Mouse (Mus musculus) bone marrow, adult 2 months (tissue): ENCODE measurements at regions not wholly inside any gene's neighbourhood (a gene's known extent, or its start where the extent isn't known, plus 50 kb on each side); places are given as distances from the start of the nearest gene placed in this dataset.

Experiments
- H3K27ac ChIP-seq: fragments of 200-500 bp; 2 replicates; pipeline ENCODE4 v1.5.1; 2012; ENCODE audit warnings: low read depth, mild to moderate bottlenecking, control low read depth, inconsistent platforms, low read length; ENCODE audit not compliant: control insufficient read depth, poor library complexity, insufficient read depth
- H3K4me1 ChIP-seq: fragments of 200-500 bp; 2 replicates; pipeline ENCODE4 v1.6.1; 2011; ENCODE audit warnings: low read length; ENCODE audit not compliant: control insufficient read depth, insufficient read depth
- H3K4me3 ChIP-seq: fragments of 200-500 bp; replicated peaks from 2 replicates; pipeline ENCODE3; 2011; ENCODE audit warnings: mild to moderate bottlenecking, low read depth, low read length, control low read depth; ENCODE audit not compliant: control insufficient read depth
- CTCF ChIP-seq: fragments of 200-500 bp; IDR thresholded peaks from 2 replicates; pipeline ENCODE4 v1.5.1; 2011; ENCODE audit warnings: low read length, control low read depth; ENCODE audit not compliant: control insufficient read depth, insufficient read depth
- POLR2A ChIP-seq: fragments of 200-500 bp; IDR thresholded peaks from 2 replicates; pipeline ENCODE4 v1.6.1; 2011; ENCODE audit warnings: low read depth, mild to moderate bottlenecking, control low read depth, low read length, borderline replicate concordance; ENCODE audit not compliant: control insufficient read depth
- WGBS: fragments of 180-500 bp; shearing (Covaris S2); methylation state at CpG from one replicate; pipeline ENCODE4 v1.1.7; 2018; 5-methylcytosine and 5-hydroxymethylcytosine counted together

DNA sequence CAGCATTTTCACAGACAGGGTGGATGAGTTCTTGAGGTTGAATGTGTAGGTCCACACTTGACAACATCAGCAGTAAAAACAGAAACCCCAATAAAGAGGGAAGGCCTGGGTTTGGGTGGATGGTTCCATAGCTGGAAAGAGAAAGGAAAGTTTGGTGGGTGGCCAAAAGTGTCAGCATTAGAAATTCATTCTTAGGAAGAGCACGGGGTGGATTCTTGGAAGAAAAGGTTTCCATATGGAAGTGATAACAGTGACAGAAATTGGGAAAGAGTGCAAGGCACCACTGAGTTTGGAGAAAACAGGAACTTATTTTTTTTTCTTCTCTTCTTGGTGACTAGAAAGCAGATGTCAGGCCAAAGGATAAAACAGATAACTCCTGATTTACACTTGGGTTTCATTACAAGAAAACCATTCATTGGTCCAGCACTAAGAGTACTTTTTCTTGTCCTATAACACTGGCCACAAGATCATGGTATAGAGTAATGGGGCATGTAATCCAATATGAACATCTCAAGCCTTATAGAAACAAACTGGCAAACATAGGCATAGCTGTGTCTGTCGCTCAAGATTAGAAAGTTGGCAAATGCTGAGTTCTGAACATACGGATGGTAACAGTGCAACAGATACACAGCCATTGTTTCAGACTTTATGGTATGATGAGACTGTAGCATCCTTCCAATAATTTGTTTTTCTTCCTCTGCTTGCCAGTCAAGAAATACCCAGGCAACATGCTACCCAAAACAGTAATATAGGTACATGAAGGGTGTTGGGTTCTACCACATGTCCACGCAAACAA is 209.7 kb upstream of the Pard3b start:
- TF ChIP-seq POLR2A: no peak
- TF ChIP-seq CTCF: no peak
- Histone ChIP-seq H3K4me3 (no peak overlapping the region), H3K4me1 (no peaks in the 10 kb centered on the region), H3K27ac (no peak overlapping the region)
- WGBS: 77% methylated on average over 4 of the region's 4 CpGs

DNA sequence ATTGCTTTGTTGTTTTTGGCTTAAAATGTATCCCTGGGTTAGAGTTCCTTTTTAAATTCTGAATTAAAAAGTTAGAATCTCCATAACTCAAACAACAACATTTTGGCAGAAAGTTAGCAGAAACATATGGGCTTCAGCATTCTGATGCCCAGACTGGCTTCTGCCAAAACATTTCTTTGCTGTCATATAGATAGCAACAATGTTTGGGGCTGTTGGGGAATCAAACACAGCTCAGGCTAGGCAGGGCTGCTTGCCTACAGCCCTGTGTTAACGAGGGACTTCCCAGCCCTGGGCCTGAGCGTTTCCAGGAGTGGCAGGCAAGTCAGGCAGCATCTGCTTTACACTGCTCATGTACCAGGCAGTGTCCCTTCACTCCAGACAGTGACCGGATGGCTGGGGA is 201.0 kb upstream of the Pard3b start:
- Histone ChIP-seq H3K27ac (no peak overlapping the region), H3K4me3 (no peak overlapping the region), H3K4me1 (no peaks in the 10 kb centered on the region)
- TF ChIP-seq CTCF (no peak), POLR2A (no peak)
- 57% methylated on average over 3 of the region's 3 CpGs for WGBS

DNA sequence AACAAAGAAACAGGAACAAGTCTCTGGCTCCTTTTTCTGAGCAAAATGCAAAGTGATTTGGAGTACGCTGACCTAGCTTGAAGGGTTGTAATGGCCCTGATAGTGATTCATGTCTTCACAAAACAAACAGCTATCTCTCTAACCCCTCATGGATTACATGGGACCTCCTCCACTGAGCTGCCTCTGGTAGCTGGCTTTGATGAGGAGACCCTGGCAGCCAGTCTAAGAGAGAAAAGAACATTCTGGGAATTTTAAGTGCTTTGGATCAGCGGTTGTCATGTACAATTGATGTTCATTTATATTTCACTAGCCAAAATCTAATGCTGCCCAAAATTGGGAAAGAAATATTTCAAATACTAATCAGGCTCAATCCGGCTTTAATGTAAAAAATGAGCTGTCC is 177.2 kb upstream of the Pard3b start:
- Histone ChIP-seq H3K4me1 (no peaks in the 10 kb centered on the region), H3K4me3 (no peak overlapping the region), H3K27ac (no peak overlapping the region)
- WGBS: 80% methylated on average over 3 of the region's 3 CpGs
- TF ChIP-seq CTCF: no peak
- no peak for TF ChIP-seq POLR2A

DNA sequence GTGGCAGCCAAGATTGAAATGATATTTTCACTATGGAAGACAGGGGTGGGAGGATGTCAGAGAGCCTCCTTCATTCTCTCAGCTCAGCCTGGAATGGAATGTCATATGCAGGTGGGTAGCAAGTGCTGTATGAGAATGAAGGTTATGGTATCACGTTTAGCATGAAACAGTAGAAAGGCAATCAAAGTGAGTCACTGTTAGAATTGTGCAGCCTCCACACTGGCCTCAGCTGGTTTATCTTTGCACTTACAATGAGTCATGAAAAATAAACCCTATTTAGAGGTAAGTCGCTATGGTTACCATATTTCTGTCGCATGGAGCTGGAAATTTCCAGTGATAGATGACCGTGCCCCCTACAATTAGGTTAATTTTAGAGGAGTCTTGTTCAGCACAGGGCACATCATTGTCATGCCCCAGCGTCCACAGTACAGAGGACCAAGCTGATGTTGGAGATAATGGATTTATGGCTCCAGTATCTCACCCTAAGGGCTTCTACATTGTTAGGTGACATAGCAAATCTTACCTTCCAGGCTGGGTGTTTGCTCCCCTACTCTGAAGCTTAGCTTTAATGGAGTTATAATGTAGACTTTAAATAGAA is 167.9 kb upstream of the Pard3b start:
- Histone ChIP-seq H3K4me3 (no peak overlapping the region), H3K4me1 (no peaks in the 10 kb centered on the region), H3K27ac (no peak overlapping the region)
- TF ChIP-seq POLR2A (no peak), CTCF (no peak)
- 77% methylated on average over 5 of the region's 5 CpGs for WGBS

DNA sequence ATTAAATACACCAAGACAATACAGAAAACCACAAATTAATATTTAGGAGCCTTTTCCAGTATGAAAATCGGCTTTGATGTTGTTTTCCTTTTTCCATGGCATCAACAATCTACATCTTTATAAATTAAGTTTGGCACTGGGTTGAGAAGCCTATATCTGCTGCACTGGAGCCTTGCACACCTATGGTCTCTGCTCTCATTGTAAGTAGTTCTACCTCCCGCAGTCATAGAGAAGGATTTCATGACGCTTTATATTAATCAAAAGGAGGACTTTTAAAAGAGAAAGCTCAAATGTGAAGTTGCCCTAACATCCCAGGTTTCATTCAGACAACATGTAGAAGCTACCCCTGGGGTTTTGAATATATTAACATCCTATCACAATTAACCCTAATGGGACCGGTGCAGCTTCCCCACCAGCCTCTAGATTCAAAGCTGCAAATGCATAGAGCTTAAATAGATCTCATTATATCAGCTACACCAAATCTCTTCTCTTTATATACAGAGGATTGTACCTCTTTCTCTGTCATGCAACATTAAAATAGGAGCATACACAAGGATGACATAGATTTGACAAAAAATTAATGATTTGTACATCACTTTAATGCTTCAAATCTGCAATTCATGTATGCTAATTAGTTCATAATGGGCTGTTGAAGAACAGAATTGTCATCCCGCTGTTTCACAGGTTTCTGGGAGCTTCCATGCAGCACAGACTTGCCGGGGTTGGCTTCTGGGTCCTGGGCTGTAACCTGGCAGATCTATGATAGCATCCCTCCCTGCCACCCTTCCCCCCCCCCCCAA is 166.6 kb upstream of the Pard3b start:
- 74% methylated on average over 6 of the region's 6 CpGs for WGBS
- H3K4me1 ChIP-seq: no peaks in the 10 kb centered on the region

DNA sequence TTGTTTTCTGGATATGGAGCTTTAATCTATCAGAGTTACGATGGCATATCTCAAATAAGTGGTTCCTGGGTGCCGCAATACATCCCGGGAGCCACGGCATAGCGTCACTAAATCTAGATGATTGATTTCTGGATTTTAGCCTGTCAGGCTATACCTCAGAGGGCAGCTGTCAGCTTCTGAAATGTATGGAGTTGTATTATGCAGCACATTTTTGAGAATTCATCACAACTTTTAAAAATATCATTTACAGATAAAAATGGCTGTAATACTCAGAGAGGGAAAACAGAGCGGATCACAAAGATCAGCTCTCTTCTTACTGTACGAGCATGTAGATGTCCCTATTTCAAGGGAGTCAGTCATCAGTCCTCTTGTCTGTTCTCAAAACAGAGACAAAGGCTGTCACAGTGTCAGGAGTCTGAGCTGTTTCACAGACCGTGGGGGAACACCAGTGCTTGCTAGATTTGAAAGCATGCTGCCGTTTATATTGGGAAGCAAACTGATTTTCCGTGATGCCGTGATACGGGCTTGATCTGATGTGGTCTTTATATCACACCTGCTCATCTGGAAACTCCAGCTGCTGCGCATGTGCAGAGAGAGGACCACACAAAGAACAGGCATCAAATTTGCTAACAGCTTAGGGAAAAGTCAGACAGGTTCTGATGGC is 165.9 kb upstream of the Pard3b start:
- Histone ChIP-seq H3K4me1 (no peaks in the 10 kb centered on the region), H3K4me3 (no peak overlapping the region), H3K27ac (no peak overlapping the region)
- TF ChIP-seq CTCF (no peak), POLR2A (no peak)
- WGBS: 87% methylated on average over 13 of the region's 13 CpGs

More for the DNA sequence above, 166.6 kb upstream of the Pard3b start:
- Histone ChIP-seq H3K4me3 (no peak overlapping the region), H3K27ac (no peak overlapping the region)
- no peak for TF ChIP-seq CTCF
- TF ChIP-seq POLR2A: no peak

DNA sequence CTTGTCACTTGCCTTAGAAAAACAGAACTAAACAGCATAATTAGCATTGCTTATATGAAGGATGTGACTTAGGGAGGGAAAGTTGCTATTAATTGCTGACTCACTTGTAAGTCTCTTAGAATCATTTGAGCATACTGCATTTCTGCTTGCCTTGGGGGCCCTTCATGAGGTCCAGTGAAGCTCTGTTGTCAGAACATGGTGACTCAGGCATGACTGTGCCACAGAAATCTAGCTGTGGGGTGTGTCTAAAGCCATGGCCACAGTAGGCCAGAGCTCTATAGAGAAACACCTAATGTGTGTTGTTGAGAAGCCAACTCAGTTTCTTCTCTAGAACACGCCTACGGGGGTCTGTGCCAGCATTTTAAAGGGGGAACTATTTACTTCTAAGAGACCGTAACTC is 153.2 kb upstream of the Pard3b start:
- WGBS: 88% methylated on average over 3 of the region's 3 CpGs
- H3K4me1 ChIP-seq: no peaks in the 10 kb centered on the region
- no peak for TF ChIP-seq CTCF
- no peak for TF ChIP-seq POLR2A

DNA sequence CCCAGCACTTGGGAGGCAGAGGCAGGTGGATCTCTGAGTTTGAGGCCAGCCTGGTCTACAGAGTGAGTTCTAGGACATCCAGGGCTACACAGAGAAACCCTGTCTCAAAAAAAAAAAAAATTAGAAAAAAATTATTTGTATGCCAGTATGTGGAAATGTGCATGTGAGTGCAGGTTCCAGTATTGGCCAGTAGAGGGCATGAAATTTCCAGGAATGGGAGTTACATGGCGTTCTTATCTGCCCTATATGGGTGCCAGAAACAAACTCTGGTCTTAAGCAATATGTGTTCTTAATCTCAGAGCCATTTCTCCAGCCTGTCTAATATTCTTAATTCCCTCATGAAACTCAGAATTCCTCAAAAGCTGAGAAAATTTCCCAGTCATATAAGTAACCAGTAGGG is 113.7 kb upstream of the Pard3b start:
- 56% methylated on average over 1 of the region's 1 CpGs for WGBS
- TF ChIP-seq POLR2A (no peak), CTCF (no peak)
- H3K27ac ChIP-seq: no peak overlapping the region

More for the DNA sequence above, 153.2 kb upstream of the Pard3b start:
- H3K27ac ChIP-seq: no peak overlapping the region
- H3K4me3 ChIP-seq: no peak overlapping the region

More for the DNA sequence above, 113.7 kb upstream of the Pard3b start:
- Histone ChIP-seq H3K4me1 (no peaks in the 10 kb centered on the region; the same call in 1 of the 2 replicates), H3K4me3 (no peak overlapping the region)
